Mouse (Mus musculus) right cerebral cortex, postnatal 14 days (tissue): ENCODE results near the gene Wdr31.
"Not testable (repeated sequence)": the region's sequence is repeated elsewhere in the genome, so short reads cannot be mapped to it uniquely, and the experiment has no call there.

Source experiments
- DNase-seq: peaks from one replicate; pipeline ENCODE4 v3.0.0; 2022

Gene Wdr31

DNA sequence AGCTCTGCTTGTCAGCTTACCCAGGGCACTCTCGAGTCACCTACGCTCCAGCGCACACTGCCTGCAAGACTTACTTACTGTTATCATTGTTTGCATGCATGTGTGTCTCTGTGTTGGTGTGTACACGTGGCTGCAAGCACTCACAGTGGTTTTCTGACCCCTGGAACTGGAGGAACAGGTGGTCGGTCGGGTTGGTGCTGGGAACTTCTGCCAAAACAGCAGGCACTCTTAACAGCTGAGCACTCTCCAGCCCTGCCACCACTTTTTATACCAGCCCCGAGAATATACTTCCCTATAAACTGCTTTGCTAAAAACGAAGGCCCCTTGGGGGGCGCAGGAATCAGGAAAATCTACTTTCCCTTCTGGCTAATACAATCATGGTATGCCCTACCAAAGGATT, 23.5 kb upstream of the Wdr31 start:
- no peak for DNase-seq

DNA sequence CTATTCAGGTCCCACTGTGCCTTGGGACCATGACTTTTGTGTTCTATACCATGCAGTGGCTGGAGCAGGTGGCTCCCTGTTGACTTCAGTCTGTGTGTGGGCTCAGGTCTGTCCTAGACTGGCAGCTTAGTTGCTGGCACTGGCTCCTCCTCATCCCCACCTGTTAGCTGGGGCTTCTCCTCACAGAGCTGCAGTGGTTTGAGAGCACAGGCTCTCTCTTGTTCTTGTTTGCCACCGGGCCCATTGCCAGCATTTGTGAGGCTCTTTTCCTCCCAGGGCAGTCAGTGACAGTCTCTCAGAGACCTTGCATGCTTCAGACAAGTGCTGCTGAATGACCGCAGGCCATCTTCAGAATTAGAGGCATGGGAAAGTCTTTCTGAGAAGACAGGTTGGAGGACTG, 22.0 kb upstream of the Wdr31 start:
- DNase-seq = no peak

DNA sequence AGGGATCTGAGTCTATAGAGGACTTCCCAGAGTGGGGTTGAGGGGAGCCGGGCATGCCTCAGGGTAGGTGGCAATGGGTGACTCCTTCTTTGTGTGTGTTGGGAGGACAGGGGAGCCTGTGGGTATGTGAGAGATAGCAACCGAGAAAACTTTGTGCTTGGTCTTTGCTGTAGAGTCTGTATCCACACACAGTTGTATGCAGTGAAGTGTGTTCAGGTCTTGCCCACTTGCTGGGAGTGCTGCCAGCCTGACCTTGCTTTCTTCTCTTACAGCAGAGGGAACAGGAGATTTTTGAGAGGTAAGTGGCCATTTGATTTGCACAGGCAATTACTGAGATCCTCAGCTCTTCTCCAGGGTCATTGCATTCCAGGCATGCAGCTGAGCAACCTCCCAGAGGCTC, 17.2 kb upstream of the Wdr31 start:
- no peak for DNase-seq

DNA sequence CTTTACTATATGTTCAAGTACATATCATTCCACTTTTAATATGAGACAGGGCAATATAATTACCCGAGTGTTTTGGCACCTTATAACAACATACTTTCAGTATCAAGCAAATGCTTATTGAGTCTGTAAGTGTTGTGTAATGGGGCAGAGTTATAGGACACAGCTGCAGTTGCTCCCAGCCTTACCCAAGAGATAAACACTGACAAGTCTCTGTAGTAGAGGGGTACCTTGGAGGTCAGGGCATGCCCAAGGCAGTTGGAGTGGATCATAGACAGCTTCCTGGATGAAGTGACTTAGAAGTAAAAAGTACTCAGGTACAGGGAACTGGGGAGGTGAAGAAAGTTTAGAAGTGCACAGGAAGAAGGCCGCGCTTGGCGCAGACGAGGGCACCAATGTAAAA, 16.5 kb upstream of the Wdr31 start:
- DNase-seq = no peak

DNA sequence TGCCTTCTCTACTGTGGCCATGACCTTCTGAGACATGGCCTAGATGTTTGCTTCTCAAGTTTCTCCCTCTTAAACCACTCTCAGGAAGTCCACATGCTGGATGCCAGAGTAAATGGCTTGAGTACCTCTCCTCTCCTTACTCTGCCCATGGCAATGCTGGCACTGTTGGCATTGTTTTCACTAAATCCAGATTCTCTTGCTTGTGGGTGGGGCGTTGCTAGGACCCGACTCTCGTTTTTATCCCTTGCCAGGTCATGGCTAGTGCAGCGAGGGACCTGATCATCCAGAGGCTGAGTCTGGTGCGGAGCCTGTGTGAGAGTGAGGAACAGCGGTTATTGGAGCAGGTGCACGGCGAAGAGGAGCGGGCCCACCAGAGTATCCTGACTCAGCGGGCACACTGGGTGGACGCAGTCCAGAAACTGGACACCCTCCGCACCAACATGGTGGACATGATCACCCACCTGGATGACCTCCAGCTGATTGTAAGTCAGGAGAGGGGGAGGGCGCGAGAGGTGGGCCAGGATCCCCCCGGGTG, 15.5 kb upstream of the Wdr31 start:
- DNase-seq = no peak

DNA sequence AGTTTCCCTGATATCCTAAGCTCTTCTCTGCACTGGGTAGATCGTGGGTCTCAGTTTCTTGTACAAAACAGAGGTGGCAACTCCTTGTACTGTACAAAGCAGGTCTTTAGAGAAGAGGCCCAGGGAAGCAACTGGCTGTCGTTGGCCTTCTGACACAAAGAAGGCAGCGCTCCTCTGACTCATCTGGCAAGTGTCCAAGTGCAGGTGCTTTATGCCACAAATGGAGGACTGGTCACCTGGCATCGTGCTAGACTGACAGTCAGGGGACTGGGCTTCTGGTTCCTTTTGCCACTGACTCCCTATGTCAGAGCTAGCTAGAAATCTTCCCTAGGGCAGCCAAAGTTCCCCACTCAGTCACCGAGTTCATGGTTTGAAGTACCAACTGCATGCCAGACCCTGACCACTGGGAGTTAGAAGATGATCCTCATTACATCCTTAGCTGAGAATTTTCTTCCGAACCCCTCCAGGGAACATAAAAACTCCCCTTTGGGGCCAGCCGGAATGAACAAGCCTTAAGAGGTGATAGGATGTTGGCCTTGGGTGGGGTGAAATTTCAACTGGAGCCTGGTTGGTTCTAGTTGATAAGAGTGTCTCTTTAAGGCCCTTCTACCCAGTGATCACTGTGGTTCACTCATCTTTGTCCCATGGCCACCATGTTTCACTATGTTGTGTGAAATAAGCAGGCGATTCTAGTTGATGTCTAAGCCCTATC, 14.9 kb upstream of the Wdr31 start:
- no peak for DNase-seq

DNA sequence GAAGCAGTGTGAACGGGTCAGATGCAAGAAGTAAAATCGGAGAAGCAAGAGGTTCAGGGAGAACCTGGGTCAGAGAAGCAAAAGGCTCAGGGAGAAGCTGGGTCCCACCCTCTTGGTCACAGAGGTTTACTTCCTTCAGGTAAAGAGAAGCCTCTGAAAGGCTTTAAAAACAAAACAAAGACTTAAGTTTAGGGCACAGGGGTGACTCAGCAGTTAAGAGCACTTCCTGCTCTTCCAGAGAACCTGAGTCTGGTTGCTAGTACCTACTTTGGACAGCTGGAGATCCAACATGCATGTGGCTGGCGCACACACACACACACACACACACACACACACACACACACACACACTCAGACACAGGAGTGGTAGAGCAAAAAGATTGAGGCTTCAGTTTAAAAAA, 14.2 kb upstream of the Wdr31 start:
- no peak for DNase-seq

DNA sequence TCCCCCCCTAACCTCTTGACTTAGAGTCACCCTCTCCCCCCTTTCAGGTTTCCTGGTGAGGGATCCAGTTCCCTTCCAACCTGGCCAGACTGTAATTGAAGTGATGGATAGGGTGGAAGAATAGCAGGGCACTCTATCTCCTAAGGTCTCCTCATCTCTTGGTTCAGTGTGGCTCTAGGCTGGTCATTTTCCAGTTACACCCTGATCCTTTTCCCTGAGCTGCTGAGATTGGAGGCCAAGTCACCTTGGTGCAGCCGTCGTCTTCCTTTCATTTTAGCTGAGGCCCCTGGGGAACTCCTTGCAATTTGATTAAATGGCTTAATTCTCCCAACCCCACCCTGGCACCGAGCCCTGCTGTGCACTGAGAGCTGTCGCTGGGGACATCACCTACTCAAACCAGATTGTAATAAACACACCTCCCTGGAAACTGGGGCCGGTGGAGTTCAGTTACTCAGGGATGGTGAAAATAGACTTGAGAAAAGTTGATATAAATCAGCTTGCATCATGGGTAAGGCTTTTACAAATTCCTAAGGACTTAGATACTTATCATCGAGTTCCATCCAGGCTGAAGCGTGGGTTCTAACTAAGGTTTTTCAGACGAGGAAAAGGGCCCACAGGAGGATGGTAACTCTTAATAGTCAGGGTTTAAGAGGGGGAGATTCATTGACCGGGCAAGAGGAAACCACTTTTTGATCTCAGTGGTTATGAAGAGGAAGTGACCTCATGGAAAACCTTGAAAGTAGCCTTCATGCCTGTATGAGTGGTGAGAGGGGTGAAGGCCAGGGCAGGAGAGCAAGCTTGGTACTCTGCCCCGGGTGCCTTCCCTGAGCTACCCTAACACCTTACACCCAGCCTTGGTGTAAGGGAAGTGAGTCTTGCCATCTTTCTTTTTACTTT, 10.3 kb upstream of the Wdr31 start:
- no peak for DNase-seq

DNA sequence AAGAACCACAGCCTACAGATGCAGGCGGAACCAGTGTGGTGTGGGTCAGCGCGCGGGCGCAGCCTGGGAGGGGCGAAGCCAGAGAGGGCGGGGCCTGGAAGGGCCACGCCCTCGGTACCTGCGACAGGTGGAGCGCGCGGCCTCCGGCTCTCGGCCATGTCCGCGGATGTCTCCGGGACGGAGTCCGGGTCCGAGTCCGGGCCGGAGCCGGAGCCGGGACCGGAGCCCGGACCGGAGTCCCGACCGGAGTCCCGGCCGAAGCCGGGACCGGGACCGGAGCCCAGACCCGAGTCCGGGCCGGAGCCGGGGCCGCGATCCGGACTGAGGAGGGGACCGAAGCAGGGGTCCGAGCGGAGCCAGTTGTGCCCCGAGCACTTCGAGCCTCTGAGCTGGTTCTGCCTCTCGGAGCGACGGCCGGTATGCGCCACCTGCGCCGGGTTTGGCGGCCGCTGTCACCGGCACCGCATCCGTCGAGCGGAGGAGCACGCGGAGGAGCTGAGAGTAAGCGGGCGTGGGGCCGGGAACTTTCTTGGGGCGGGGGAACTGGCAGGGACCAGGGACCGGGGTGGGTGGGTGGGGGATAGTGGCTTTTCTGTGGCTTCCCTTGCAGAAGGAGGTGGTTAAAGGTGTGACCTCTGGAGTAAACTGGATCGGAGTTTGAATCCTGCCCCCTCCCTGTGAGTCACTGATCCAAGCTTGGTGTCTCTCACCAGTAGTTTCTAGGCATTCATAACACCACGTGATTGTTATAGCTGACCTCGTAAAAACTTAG, 9.4 kb upstream of the Wdr31 start, which contains the start of gene Bspry:
TSS of gene Bspry (plus strand) at position 117 of the 772 bp plus-strand sequence.
- no peak for DNase-seq

DNA sequence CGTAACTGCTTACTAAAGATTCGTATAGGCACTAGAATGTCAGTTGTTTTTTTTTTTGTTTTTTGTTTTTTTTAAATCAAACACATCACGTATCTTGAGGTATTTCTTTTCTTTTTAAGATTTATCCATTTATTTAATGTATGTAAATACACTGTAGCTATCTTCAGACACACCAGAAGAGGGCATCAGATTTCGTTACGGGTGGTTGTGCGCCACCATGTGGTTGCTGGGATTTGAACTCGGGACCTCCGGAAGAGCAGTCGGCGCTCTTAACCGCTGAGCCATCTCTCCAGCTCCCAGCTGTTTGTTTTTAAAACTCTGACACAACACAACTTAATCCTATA, 8.9 kb upstream of the Wdr31 start:
- DNase-seq = not testable (repeated sequence)

DNA sequence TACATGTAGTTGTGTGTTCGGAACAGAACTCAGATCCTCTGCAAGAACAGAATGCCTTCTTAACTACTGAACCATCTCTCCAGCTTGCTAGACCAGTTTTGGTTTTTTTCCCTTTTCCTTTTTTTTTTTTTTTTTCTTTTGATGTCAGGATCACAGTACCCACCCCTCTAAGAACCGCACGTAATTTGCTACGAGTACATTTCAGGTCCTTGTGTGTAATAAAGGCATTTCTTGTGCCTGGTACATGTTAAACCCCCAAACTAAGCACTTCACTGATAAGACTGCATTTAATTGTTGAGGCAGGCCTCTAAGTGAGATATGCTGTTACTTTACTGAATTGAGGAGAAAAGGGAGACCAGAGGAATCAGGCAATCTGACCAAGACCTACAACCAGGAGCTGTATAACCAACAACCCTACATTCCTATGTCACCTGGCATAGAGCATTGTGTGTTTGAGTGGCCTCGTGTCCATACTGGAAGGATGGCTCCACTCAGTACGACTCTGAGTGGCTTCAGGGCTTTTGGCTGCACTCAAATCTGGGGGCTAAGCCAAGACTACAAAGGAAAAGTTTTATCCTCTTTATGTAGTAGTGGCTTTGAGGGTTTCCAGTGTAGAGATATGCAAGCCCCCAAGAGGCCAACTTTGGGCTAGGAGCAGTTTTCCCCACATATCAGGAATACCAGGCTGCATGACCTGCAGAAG, 7.0 kb upstream of the Wdr31 start:
- DNase-seq = no peak

DNA sequence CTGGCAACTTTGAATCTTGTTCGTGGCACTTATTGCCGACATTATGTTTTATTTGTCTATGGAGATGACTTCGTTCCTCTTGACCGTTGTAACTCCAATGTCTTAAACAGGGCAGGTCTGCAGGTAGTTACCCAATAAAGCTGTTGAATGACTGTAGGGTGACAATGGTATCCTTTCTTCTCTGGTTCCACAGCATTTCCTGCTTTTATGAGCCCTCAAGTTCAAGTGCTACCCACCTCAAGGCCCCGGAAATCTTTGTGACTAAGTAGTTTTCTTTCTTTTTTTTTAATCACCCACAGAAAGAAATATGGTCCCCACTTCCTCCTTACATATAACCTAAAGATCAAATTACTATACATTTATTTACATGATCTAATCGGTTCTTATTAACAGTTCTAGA, 5.1 kb upstream of the Wdr31 start:
- DNase-seq = no peak

DNA sequence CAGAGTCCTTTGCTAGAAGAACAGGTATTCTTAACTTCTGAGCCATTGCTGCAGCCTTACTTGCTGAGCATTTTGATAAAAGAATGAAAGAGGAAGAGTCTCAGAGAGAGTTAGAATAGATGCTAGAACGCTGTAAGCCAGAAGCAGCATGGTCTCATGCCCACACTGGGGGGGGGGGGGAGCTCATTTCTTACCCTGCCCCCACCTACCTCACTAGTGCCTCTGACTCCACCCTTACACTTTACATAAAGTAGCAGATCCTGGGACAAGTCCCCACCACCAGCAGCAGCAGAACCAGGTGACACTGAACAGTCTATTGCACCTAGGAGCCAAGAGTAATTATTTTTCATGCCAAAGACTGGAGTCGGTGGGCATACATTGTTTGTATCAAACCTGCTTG, 4.4 kb upstream of the Wdr31 start:
- no peak for DNase-seq

DNA sequence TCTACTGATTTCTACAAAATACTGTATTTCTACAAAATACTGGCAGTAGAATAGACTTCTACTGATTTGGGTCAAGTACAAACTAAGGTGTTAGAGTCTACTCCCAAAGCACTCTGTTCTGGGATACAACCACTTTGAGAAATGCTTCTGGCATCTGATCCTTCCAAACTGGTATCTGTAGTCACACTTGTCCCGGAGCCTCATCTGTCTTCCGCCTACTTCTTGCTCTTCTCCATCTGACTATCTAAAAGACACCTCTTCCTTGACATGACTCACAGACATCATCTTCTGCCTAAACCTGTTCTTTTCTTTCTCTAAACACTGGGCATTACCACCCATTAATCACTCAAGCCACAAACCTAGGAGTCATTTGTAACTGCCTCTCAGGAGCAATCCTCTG, 1.4 kb upstream of the Wdr31 start:
- DNase-seq = no peak

DNA sequence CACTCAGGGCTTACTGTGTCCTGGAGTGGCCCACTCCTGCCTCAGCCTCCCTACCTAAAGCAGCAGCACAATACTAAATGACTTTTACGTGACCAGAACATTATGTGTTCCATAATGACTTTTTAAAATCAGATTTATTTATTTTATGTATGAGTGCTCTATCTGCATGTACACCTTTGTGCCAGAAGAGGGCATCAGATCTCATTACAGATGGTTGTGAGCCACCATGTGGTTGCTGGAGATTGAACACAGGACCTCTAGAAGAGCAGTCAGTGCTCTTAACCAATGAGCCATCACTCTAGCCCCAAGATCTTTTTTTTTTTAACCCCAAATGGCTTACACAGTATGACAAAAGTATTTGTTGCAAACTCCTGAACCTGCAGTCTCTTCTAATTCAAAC, 2.5 kb downstream of the Wdr31 start:
- DNase-seq = no peak

DNA sequence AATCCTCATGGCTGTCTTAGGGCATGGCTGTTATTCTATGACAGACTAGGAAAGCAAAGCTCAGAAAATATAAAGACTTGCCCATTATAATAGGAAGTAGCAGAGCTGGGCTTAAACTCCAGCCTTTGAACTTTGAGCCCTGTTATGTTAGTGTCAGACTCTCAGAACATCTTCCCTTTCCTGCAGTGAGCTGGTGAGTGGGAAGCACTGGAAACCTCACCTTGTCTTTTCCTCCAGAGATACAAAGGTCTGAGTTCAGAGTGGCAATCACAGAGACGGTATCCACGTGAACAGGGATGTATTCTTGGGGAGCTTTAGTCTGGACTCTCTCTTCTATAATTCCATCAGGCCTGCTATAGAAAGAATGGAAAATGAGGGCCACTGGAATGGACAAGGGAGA, 7.6 kb downstream of the Wdr31 start:
- DNase-seq = no peak

DNA sequence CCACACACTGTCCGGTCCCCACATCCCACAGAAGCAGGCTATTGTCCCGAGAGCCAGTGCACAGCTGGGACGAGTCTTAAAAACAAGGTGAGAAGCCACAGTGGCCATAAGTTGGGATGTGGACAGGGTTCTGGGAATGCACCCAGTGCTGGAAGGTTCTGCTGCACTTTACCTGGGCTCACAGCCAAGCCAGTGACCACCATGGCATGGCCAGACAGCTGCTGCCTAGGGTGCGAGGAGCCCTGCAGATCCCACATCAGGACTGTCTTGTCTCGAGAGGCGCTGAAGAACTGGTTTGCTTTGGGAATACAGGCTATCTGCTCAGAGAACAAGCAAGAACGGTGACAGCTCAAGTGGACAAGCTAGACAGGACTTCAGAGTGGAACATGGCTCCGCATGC, 10.3 kb downstream of the Wdr31 start:
- no peak for DNase-seq

DNA sequence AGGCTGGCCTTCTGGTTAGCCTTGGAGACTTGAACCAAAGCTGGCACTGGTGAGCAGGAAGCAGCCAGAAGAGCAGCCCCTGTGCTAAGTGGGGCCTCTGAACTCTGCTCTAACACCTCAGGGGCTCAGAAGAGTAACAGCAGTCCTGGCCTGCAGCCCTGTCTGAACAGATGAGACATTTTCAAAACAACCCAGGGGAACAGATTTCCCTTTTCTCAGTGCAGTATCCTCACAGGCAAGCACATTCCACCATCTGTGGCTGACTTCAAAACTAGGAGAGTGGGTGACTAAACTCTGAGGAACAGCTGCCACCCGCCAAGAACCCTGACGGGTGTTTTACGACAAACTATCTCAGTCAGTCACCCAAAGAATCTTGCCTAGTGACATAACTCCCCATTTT, 11.6 kb downstream of the Wdr31 start:
- DNase-seq = peak; percentile 29

DNA sequence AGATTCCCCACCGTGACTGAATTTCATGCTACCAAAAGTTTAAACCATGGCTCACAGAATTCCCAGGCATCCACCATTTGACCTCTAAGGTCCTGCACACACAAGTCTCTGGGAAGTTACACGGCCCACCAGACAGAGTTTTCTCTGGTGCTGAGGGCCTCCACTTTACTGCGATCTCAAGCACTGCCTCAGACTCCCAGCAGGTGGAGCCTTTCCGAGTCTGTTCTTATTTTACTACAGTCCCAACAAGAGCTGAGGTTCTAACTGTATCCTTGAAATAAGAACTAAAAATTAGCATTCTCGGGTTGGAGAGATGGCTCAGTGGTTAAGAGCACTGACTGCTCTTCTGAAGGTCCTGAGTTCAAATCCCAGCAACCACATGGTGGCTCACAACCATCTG, 15.7 kb downstream of the Wdr31 start:
- peak; percentile 35 for DNase-seq

DNA sequence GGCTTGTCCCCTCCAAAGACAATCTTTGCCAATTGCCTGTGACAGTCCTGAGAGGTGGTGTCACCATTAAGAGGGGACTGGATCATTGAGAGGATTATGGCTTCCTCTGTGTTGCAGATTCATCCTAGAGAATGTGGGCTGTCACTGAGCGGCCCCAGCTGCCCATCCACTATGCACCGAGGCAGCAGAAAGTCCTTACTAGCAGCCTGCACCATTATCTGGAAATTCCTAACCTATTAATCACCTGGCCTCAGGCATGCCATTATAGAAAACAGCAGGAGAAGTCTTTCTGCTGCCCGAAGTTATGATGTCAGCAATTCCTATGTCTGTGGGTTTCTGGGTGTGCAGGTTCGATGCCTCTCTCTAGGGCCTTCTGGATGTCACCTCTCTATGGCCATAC, 29.7 kb downstream of the Wdr31 start:
- no peak for DNase-seq

DNA sequence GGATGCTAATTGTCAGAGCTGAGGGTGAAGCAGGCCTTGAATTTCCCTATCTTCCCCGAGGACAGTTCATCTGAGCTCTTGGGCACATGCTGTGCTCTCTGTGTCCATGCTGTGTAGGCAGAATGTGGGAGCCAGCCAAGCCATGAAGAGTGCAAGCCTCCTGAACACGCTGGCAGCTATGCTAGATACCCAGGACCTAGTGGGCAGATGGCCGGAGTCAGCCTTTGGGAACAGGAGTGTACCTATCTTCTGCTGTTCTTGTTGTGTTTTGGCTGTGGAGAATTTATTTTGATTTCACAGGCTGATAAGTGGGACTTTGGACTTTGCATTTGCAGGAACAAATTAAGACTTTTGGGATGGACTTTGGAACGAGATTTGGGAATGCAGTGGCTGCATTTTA, 30.2 kb downstream of the Wdr31 start:
- no peak for DNase-seq

DNA sequence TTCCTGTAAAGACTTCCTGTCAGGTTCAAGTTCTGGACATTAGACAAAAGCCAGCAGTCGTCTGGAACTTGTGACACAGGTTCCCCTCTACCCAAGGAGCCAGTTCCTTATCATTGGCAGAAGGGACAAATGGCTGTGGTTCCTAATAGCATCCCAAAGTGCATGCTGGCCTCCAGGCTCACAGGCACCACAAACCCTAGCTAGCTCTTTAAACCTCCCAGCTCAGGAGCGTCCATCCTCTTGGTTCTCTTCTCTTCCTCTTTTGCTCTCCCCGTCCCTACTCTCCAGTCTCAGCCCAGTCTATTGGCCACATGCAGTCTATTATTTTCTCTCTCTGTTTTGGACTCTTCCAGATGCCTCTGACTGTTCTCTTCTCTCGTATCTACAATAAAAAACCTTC, 30.9 kb downstream of the Wdr31 start:
- DNase-seq = no peak

DNA sequence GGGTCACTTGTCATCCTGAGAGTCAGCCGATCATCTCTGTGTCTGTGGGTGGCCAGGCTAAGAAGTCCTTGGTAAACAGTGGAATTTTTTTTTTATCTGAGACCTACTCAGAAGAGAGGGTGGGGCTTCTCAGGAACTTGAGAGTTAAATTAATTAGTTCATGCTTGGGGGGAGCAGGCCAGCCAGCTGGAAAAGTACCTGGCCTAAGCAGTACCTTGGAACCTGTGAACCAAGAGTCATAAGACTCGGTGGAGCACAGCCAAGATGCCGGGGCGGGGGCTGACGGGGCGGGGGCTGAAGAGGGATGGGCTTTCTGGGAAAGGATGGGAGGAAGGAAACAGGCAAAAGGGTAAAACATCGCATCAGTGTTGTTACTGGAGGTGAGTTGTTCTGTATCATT, 32.8 kb downstream of the Wdr31 start:
- DNase-seq = no peak
